Mouse (Mus musculus) intestine, embryonic 15.5 days (tissue): ENCODE results near the gene Abat. TPM values are rescaled to one million over a fixed set of nuclear protein-coding genes. Genes with fewer than 3 reads are reported as not detected.
"Not testable (repeated sequence)": the region's sequence is repeated elsewhere in the genome, so short reads cannot be mapped to it uniquely, and the experiment has no call there.

Experiments used
- ATAC-seq: fragments of 200-750 bp; cut with Nextera tagmentation; 2 replicates; pipeline ENCODE4 v1.8.0; 2017; ENCODE audit warnings: moderate TSS enrichment, moderate library complexity
- H3K27ac ChIP-seq: fragments of 300-500 bp; sonication (generic); 2 replicates; pipeline ENCODE4 v1.5.1; 2015; ENCODE audit warnings: mild to moderate bottlenecking, inconsistent platforms
- H3K27me3 ChIP-seq: fragments of 300-500 bp; sonication (generic); replicated peaks from 2 replicates; pipeline ENCODE4 v1.6.1; 2015; ENCODE audit warnings: inconsistent platforms
- H3K36me3 ChIP-seq: fragments of 300-500 bp; sonication (generic); 2 replicates; pipeline ENCODE4 v1.6.1; 2015; ENCODE audit warnings: inconsistent platforms
- H3K4me1 ChIP-seq: fragments of 300-500 bp; sonication (generic); replicated peaks from 2 replicates; pipeline ENCODE4 v1.6.1; 2015; ENCODE audit warnings: inconsistent platforms
- H3K4me2 ChIP-seq: fragments of 300-500 bp; sonication (generic); replicated peaks from 2 replicates; pipeline ENCODE4 v1.6.1; 2015; ENCODE audit warnings: mild to moderate bottlenecking, inconsistent platforms
- H3K4me3 ChIP-seq: fragments of 300-500 bp; sonication (generic); replicated peaks from 2 replicates; pipeline ENCODE4 v1.5.1; 2015; ENCODE audit warnings: inconsistent platforms
- H3K9ac ChIP-seq: fragments of 300-500 bp; sonication (generic); 2 replicates; pipeline ENCODE4 v1.6.1; 2015; ENCODE audit warnings: inconsistent platforms
- H3K9me3 ChIP-seq: fragments of 300-500 bp; sonication (generic); 2 replicates; pipeline ENCODE4 v1.6.1; 2016; ENCODE audit warnings: inconsistent platforms
- WGBS: fragments of 180-500 bp; shearing (Covaris S2); methylation state at CpG from one replicate; pipeline ENCODE4 v1.1.7; 2015; 5-methylcytosine and 5-hydroxymethylcytosine counted together
- polyA plus RNA-seq: library from polyadenylated mRNA; unstranded; fragments of >200 nt; fragmentation: Nextera tagmentation; extraction: Ambion mirVana; gene quantifications from 2 replicates; pipeline ENCODE4 v1.2.1, GENCODE M21; 2015

Abat gene
- polyA plus RNA-seq, 1 experiment from 2014 or later = 72.4 TPM

DNA sequence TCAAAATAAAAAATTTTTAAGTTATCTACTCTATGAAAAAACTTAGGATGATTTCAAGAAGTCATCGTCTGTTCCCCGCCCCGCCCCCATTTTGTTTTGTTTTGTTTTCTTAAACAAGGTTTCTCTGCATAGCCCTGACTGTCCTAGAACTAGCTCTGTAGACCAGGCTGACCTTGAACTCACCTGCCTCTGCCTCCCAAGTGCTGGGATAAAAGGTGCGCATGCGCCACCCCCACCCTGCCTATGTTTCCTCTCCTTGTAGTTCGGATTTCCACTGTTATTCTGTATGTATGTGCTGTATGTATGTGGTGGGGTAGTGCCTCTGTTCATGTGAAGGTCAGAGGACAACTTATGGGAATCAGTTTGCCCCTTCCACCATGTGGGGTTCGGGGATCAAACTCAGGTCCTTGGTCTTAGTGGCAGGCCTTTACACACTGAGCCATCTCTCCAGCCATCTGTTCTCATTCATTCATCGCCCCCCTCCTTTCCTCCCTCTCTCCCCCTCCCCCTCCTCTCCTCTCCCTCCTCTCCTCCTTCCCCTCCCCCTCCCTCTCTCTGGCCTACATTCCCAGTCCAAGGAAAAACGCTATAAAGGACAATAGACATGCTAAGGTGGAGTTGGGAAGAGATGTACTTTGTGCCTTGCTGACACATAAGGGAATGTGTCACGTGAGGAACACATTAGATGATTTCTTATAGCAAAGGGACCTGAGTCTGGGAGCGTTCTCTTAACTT lies 21.4 kb downstream of the Abat start:
- ATAC-seq = no peak
- 83% methylated on average over 11 of the region's 11 CpGs for WGBS
- no peaks in the 10 kb centered on the region for H3K27me3 ChIP-seq

DNA sequence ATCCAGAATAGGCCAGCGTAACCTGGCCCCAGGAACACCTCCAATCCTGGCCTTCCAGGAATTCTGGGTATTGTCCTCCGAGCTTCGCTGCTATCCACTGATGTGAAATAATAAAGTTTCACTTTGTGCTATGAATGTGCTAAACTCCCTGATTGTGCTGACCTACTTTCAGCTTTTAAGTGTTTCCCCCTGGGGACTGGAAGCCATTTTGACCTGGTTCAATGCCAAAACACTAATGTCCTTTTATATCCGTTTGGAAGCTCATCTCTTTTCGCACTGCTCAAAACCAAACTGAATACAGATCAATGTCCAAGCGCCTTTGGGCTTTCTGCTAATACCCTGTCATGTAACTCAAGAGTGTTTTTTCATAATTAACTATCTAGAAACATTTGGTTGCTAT lies 22.2 kb downstream of the Abat start:
- WGBS = 87% methylated on average over 6 of the region's 6 CpGs
- ATAC-seq = no peak

More for the DNA sequence above, 21.4 kb downstream of the Abat start:
- Histone ChIP-seq H3K36me3 (no peaks in the 10 kb centered on the region; the same call in 1 of the 2 replicates), H3K4me3 (no peak overlapping the region), H3K9me3 (no peaks in the 10 kb centered on the region), H3K4me2 (no peak overlapping the region), H3K9ac (no peak overlapping the region), H3K27ac (no peak overlapping the region), H3K4me1 (peaks cover 7% of the 10 kb centered on the region)

DNA sequence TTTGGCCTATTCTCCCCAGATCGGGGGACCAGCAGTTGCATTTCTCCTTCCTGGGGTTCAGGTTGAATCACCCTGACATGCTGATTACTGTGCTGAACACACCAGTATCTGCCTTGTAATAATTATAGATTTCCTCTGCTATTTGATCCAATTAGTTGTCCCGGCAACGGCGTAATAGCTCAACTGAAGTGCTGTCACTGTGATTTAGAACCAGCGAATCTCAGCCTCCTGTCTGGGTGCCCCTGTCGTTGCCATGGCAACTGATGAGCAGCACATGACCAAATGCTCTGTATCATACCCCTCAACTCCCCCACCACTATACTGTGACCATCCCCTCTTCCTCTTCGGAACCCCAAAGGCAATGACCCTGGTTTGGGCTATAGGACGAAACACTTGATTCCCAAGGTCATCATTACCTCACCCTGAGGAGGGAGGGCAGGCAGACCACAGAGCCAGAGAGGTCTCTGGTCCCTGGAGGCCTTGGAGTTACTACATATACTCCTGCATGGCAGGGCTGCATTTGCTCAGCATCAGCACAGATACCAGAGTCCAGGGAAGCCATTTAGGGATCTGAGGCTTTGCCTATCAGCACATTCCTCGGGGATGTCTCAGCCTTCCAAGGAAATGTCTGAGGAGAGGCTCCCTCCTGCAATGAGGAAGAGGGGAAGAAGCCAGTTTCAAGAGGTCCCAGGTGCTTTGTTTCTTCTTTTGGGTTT lies 26.1 kb downstream of the Abat start:
- H3K9ac ChIP-seq = no peak overlapping the region
- no peak overlapping the region for H3K4me2 ChIP-seq
- H3K27ac ChIP-seq = peak overlapping the region; percentile 36; the same call in 1 of the 2 replicates
- no peak overlapping the region for H3K4me3 ChIP-seq
- H3K27me3 ChIP-seq = no peaks in the 10 kb centered on the region
- no peaks in the 10 kb centered on the region for H3K36me3 ChIP-seq
- no peaks in the 10 kb centered on the region for H3K9me3 ChIP-seq
- peak; percentile 67 for ATAC-seq
- H3K4me1 ChIP-seq = peaks cover 11% of the 10 kb centered on the region
- 39% methylated on average over 9 of the region's 9 CpGs for WGBS

More for the DNA sequence above, 22.2 kb downstream of the Abat start:
- Histone ChIP-seq H3K4me2 (no peak overlapping the region), H3K4me1 (peaks cover 8% of the 10 kb centered on the region), H3K36me3 (no peaks in the 10 kb centered on the region; the same call in 1 of the 2 replicates), H3K4me3 (no peak overlapping the region), H3K9ac (no peak overlapping the region), H3K27me3 (no peaks in the 10 kb centered on the region), H3K9me3 (no peaks in the 10 kb centered on the region), H3K27ac (no peak overlapping the region)

DNA sequence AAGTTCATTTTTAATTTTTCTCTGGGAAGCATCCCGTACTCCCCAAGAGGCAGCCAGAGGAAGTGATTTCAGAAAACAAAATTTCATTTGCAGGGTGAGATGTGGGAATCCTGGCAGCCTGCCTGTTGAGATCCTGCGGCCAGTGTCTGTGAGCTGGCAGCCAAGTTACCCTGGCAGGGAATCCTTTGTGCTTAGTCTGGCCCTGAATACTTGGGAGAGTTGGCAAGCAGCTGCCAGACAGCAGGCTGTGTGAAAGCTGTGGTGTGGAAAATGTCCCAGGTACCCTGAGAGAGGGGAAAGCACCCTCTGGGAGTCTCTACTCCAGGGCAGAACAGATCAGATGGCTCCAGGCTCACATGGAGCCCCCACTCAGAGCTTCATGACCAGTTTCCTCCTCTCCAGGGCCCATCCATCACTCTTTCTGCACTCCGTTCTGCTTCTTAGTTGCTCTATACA lies 27.7 kb downstream of the Abat start:
- Histone ChIP-seq H3K4me1 (peaks cover 11% of the 10 kb centered on the region), H3K9ac (no peak overlapping the region), H3K4me2 (no peak overlapping the region), H3K9me3 (no peaks in the 10 kb centered on the region), H3K4me3 (no peak overlapping the region), H3K36me3 (no peaks in the 10 kb centered on the region), H3K27me3 (no peaks in the 10 kb centered on the region), H3K27ac (0 out of 2 replicates have a peak overlapping the region, but pooled peaks have one; percentile 7)
- WGBS = 48% methylated on average over 3 of the region's 3 CpGs
- no peak for ATAC-seq

DNA sequence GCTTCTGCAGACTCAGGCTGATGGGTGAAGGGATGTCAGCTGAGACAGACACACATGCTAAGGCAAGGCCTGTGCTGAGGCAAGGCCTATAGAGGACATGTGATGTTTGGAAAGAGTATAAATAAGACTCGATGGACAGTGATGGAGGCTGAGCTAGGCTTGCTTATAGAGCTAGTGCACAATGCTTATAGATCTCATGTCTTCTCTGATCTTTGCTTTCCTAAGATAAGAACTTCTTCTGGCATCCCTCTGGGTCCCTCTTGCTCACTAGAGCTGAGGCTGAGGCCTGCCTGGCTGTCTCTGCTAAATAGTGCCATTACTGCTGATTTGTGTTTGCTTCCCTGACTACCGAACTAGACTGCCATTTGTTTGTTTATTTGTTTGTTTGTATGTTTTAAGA lies 34.6 kb downstream of the Abat start:
- H3K27me3 ChIP-seq = no peaks in the 10 kb centered on the region
- no peak overlapping the region for H3K4me3 ChIP-seq
- no peaks in the 10 kb centered on the region for H3K4me1 ChIP-seq
- no peak overlapping the region for H3K4me2 ChIP-seq
- ATAC-seq = no peak
- H3K9ac ChIP-seq = no peak overlapping the region
- peaks cover 8% of the 10 kb centered on the region; the same call in 1 of the 2 replicates for H3K36me3 ChIP-seq
- 84% methylated on average over 2 of the region's 2 CpGs for WGBS
- no peak overlapping the region for H3K27ac ChIP-seq
- no peaks in the 10 kb centered on the region for H3K9me3 ChIP-seq

DNA sequence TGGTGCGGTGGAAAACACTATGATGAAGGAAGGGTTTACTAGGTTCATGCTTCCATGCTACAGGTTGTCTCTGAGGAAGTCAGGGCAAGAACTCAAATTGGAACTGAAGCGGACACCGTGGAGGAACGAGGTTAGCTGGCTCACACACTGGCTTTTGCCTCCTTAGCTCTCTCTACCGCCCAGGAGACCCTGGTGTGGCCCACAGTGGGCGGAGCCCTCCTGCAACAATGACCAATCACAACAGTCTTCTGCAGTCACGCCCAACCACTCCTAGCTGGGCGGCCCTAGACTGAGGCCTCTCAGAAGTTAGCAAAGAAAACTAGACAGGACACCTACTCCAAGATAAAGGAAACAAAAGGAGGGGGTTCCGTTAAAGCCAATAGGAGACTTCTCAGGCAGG lies 36.3 kb downstream of the Abat start:
- 68% methylated on average over 9 of the region's 9 CpGs for WGBS
- H3K27ac ChIP-seq = no peak overlapping the region

DNA sequence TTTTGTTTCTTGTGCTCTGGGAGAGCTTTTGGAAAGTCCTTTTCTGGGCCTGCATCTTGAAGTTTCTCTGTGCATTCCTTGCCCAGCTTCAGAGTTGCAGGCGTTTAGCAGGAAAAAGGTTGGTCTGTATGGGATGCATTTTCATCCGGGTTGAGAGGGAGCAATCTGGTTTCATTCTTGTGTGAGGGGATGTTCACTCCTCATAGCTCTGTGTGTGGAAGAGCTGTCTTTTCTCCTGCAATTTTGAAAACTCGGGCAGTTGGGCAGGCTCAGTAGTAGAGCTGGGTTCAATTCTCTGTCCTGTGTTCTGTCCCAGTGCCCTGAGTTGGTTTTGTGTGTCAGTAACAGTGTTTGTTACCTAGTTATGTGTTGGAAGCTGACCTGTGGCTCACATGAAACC lies 41.1 kb downstream of the Abat start:
- Histone ChIP-seq H3K27me3 (no peaks in the 10 kb centered on the region), H3K4me1 (no peaks in the 10 kb centered on the region), H3K4me3 (no peak overlapping the region), H3K36me3 (0 out of 2 replicates have a peak, but pooled peaks cover 3% of the 10 kb centered on the region), H3K4me2 (no peak overlapping the region), H3K9ac (no peak overlapping the region), H3K9me3 (no peaks in the 10 kb centered on the region), H3K27ac (no peak overlapping the region)
- ATAC-seq = no peak
- WGBS = 84% methylated on average over 3 of the region's 3 CpGs

More for the DNA sequence above, 36.3 kb downstream of the Abat start:
- H3K9ac ChIP-seq = no peak overlapping the region
- H3K36me3 ChIP-seq = peaks cover 11% of the 10 kb centered on the region; the same call in 1 of the 2 replicates
- H3K9me3 ChIP-seq = no peaks in the 10 kb centered on the region
- H3K27me3 ChIP-seq = no peaks in the 10 kb centered on the region
- no peak overlapping the region for H3K4me2 ChIP-seq
- H3K4me3 ChIP-seq = no peak overlapping the region
- ATAC-seq = peak; percentile 61; the same call in 1 of the 2 replicates
- H3K4me1 ChIP-seq = no peaks in the 10 kb centered on the region

DNA sequence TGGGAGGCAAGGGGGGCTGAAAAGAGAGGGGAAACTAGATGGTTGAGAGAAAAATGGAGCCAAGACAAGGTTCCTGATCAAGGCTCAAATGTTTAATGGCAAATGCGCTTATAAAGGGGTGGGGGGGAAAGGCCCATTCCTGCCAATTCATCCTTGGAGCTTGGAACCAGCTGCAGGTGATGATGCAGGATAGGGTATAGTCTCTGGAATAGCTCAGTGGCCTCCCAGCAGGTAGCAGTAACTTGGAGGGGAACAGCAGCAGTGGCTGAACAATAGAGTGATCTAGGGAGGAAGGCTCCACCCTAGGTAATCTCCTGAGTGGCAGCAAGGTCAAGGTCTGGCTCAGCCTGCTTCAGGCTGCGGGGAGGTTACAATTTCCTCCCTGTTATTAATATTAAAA lies 41.5 kb downstream of the Abat start:
- H3K9me3 ChIP-seq, H3K36me3 ChIP-seq, H3K9ac ChIP-seq, ATAC-seq, H3K27me3 ChIP-seq, H3K4me1 ChIP-seq, H3K27ac ChIP-seq, H3K4me3 ChIP-seq, H3K4me2 ChIP-seq: not testable (repeated sequence)
- 96% methylated on average over 2 of the region's 2 CpGs for WGBS

DNA sequence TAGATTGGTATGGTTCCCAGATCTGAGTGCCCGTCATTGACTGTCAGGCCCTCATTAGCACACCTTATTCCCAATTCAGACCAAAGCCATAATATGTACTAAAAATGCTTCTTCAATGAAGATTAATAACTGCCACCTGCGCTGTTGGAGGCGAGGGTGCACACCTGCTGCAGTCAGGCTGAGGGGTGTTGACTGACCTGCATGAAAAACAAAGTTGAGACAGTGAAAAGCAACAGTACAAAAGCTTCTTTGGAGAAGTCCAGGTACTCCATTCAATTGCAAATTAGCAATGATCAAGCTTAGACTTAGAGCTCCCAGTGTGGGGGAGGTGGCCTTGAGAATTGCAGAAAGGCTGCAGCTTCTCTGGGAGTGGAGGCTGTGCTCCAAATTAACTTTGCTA lies 42.1 kb downstream of the Abat start:
- not testable (repeated sequence) for H3K4me1 ChIP-seq, H3K9ac ChIP-seq, H3K27ac ChIP-seq, H3K36me3 ChIP-seq, H3K4me2 ChIP-seq, H3K27me3 ChIP-seq, H3K4me3 ChIP-seq, ATAC-seq, H3K9me3 ChIP-seq
- WGBS = 88% methylated on average over 3 of the region's 3 CpGs

DNA sequence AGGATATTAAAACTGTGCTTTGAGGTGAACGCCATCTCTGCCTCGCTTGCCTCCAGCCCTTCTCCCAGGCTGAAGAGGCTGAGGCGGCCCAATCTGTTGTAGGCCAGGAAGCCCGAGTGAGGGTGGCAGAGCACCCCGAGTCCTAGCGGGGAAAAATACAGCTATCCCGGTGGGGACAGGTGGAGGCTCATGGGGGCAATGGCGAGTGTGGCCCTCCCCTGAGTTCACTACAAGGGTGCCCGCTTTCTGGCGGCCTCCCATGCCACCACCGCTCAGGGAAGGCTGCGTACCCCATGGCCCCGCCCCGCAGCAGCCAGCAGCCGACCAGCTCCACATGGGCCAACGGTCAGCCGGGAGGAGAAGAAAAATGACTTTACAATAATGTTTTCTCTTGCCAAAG lies 46.9 kb downstream of the Abat start:
- WGBS = 87% methylated on average over 17 of the region's 17 CpGs

DNA sequence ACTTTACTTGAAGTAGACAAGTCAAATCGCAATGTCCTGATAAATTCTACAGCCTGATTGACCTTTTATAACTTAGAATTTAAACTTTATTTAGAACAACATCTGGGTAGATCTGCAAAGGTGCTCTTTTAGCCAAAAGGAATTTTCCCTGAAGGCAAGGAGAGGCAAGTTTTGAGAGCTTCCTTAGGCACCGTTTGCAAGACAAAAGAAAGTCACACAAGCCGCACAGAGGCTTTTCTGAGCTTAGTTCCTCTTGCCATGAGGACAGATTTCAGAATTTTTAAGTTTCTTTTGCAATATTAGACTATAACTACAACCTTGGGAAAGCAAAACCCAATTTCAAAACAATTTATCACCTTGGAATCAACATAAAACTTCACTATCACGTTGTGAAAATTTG lies 47.9 kb downstream of the Abat start:
- not testable (repeated sequence) for H3K4me3 ChIP-seq, H3K4me1 ChIP-seq, H3K36me3 ChIP-seq, H3K9me3 ChIP-seq, H3K9ac ChIP-seq, H3K4me2 ChIP-seq, ATAC-seq, H3K27me3 ChIP-seq, H3K27ac ChIP-seq
- WGBS = 53% methylated on average over 4 of the region's 4 CpGs

More for the DNA sequence above, 46.9 kb downstream of the Abat start:
- Histone ChIP-seq H3K4me1 (0 out of 2 replicates have a peak, but pooled peaks cover 2% of the 10 kb centered on the region), H3K4me3 (no peak overlapping the region), H3K9ac (no peak overlapping the region), H3K9me3 (peaks cover 4% of the 10 kb centered on the region), H3K27me3 (no peaks in the 10 kb centered on the region), H3K4me2 (no peak overlapping the region), H3K36me3 (peaks cover 3% of the 10 kb centered on the region; the same call in 1 of the 2 replicates), H3K27ac (no peak overlapping the region)
- ATAC-seq = no peak

DNA sequence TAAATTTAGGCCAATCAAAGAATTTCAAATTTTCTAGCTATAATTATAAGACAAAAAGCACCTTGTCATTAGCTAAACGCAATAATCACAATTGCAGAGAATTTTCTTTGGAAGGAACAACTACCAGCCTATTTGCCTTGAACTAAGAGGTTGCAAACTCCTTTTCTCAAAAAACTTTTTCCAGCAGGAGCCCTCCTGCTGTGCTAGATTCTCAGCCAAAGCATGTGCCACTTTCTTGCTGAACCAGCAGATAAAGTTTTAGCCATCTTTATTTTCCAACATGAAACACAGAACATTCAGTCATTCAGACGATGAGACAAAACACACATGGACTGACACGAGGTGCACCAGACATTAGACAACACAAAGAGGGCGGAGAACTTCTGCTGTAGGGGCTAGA lies 48.6 kb downstream of the Abat start:
- ATAC-seq, H3K27me3 ChIP-seq, H3K36me3 ChIP-seq, H3K27ac ChIP-seq, H3K4me1 ChIP-seq, H3K4me2 ChIP-seq, H3K4me3 ChIP-seq, H3K9me3 ChIP-seq, H3K9ac ChIP-seq: not testable (repeated sequence)
- 47% methylated on average over 4 of the region's 4 CpGs for WGBS
